Mouse (Mus musculus) ES-CJ7 (cell line): ENCODE data around the gene 1700001P01Rik.
"Not testable (repeated sequence)": the region's sequence is repeated elsewhere in the genome, so short reads cannot be mapped to it uniquely, and the experiment has no call there.

Source experiments
- DNase-seq: peaks from one replicate; pipeline ENCODE4 v3.0.0; 2011; ENCODE audit warnings: low read depth, low spot score

Gene 1700001P01Rik

GRCm38 (mm10) chr11:97745331-97745721 is 30.4 kb downstream of the 1700001P01Rik start:
- no peak for DNase-seq

- peak; percentile 100 for DNase-seq
Observed at GRCm38 (mm10) chr11:97744718-97745330, 30.9 kb downstream of the 1700001P01Rik start.

GRCm38 (mm10) chr11:97744063-97744717 is 31.5 kb downstream of the 1700001P01Rik start, which contains the start of gene Pip4k2b:
Gene Pip4k2b, minus strand, starts transcription at chr11:97744704.
- DNase-seq = peak; percentile 37

- no peak for DNase-seq
Observed at GRCm38 (mm10) chr11:97743423-97743822, 32.3 kb downstream of the 1700001P01Rik start.

GRCm38 (mm10) chr11:97742591-97742990 is 33.1 kb downstream of the 1700001P01Rik start:
- DNase-seq = no peak

GRCm38 (mm10) chr11:97742157-97742556 is 33.6 kb downstream of the 1700001P01Rik start:
- DNase-seq = no peak

GRCm38 (mm10) chr11:97740190-97740589 is 35.5 kb downstream of the 1700001P01Rik start:
- peak; percentile 38 for DNase-seq

GRCm38 (mm10) chr11:97739155-97739554 is 36.6 kb downstream of the 1700001P01Rik start:
- DNase-seq = peak; percentile 83

GRCm38 (mm10) chr11:97738703-97739102 is 37.0 kb downstream of the 1700001P01Rik start:
- peak; percentile 66 for DNase-seq

- DNase-seq = no peak
Observed at GRCm38 (mm10) chr11:97737600-97737999, 38.1 kb downstream of the 1700001P01Rik start.

GRCm38 (mm10) chr11:97736645-97737044 is 39.1 kb downstream of the 1700001P01Rik start:
- no peak for DNase-seq

GRCm38 (mm10) chr11:97734810-97735209 is 40.9 kb downstream of the 1700001P01Rik start:
- not testable (repeated sequence) for DNase-seq

GRCm38 (mm10) chr11:97733689-97734088 is 42.0 kb downstream of the 1700001P01Rik start:
- no peak for DNase-seq

- DNase-seq = no peak
Observed at GRCm38 (mm10) chr11:97728730-97729129, 47.0 kb downstream of the 1700001P01Rik start.

GRCm38 (mm10) chr11:97728311-97728710 is 47.4 kb downstream of the 1700001P01Rik start:
- DNase-seq = no peak

GRCm38 (mm10) chr11:97723709-97724108 is 52.0 kb downstream of the 1700001P01Rik start:
- DNase-seq = no peak
